Mouse (Mus musculus): ENCODE data around the gene Akt3.

Akt3 gene

DNA sequence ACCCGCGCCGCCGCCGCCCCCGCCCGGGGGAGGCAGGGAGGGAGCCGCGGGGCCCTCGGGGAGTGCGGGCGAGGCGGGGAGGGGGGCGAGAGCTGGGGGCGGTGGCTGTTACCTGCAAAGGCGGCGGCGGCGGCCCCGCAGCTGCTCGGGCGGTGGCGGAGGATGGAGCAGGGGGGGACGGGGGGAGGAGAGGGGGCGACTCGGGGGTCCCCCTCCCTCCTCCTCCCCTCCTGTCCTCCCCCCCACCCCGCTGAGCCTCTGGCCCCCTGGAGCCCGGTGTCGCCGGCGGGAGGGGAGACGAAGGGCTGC lies at the start of gene Akt3:
TSS of gene Akt3 (minus strand) at position 170 of the 309 bp plus-strand sequence.
- no peak for DNase-seq (ENCODE audit: extremely low spot score)

DNA sequence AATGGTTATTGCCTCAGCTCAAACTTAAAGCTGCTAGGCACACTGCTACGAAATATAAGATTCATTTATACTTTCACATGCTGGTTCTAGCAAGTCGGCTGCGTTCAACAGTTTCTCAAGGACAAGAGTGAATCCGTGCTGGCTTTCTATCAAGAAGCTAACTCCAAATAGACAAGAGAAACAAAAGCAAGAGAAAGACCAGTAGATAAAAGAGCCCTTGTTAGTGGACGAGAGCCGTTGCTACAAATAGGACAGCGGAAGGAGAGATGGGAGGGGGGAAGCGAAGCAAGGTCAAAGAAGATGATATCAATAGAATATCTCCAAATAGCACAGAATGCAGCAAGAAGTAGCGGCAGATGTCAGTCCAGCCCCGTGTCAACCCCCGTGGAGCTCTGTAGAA lies 49.5 kb upstream of the Akt3 start:
- DNase-seq (ENCODE audit: extremely low spot score): no peak

DNA sequence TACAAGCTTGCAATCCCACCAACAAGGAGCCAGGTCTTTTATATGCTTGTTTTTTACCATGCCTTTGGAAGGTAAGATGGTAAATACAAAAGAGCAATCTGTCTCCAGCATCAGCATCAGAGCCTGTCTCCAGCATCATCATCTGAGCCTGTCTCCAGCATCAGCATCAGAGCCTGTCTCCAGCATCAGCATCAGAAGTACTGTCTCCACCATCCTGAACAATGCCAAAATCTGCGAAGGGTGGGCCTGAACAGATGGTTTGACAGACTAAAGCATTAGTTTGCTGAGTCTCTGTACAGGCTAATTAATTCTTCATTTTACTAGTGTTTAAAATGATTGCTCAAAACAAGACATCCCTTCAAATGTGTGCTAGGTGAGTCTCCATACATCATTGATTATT lies 40.2 kb upstream of the Akt3 start:
- no peak for DNase-seq (ENCODE audit: extremely low spot score)

- DNase-seq (ENCODE audit: extremely low spot score): no peak
Measured at GRCm38 (mm10) chr1:177286764-177287163, 28.8 kb upstream of the Akt3 start.

DNA sequence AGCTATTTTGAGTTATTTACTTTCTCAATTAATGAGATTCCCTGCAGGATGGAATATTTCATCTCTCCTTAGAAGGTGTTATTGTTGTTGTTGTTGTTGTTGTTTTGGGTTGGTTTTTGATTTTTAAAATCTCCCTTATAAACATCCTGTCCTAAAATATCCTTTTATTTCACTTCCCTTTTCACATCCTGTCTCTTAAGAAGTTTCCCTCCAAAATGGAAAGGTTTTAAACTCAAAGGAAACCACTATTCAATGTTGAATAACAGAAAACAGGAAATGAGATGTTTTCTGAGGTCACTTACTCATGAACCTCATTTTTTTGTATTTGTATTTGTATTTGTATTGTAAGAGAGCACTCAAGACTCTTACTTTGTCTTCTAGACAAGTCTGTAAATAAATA lies 23.9 kb upstream of the Akt3 start:
- no peak for DNase-seq (ENCODE audit: extremely low spot score)

DNA sequence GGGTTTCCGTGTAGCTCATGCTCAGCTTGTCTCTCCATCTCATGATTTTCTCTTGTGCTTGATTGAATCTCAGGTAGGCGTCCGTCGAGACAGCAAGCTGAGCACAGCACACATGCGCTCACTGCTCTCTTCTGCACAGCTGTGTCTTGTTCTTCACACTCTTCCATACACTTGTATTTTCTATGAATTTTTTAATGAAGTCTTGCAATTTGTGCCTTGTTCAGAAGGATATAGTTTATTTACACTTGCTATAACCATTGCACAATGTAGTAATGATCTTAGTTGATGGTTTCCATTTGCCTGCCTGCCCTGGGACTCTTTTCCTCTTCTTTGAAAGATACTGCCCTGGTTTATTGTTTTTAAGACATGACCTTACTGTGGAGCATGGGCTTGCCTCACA lies 19.4 kb upstream of the Akt3 start:
- DNase-seq (ENCODE audit: extremely low spot score): no peak

- no peak for DNase-seq (ENCODE audit: extremely low spot score)
Measured at GRCm38 (mm10) chr1:177267645-177268044, 9.6 kb upstream of the Akt3 start.

- DNase-seq (ENCODE audit: extremely low spot score): no peak
Measured at GRCm38 (mm10) chr1:177262926-177263325, 4.9 kb upstream of the Akt3 start.

DNA sequence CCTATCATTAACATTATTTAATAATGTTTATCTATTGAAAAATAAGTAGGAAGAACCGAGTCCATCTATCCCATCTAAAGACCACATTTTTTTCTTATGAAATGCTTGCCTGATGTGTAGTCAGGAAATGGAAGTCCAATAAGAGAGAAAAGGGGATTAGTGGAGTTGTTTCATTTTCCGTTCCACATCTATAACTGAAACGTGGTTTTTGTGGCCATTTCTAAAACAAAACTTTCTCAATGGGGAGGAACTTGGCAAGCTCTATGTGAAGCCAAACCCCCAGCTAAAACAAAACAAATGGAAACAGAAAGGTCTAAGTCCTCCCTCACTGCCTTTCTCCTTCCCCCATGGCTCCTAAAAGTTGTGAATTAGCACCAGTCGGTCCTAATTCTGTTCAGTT lies 2.8 kb upstream of the Akt3 start:
- no peak for DNase-seq (ENCODE audit: extremely low spot score)

DNA sequence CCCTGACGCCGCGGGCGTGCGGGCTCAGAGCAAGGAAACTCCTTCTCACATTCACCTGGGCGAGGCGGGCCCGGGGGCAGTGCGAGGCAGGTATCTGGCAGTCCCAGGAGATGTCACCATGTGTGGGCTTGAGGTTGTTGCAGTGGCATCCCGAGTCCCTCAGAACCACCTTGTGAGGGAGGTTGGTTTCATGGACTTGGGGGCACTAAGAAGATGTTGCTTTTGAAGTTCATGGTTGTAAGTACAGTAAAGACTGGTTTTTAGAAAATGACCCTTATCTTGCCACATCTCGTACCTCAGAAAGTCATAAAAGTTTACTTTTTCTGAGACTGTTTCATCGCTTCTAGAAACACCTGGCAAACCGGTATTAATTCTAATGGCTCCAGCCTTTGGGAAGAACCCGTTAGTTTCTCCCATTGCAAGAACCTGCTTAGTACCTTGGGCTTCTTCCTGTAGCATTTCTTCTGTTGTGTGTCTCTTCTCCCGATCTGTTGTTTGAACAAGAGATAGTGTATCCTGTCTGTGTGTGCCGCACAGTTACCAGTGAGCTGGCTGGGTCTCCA lies 1.1 kb upstream of the Akt3 start:
- no peak for DNase-seq (ENCODE audit: extremely low spot score)

DNA sequence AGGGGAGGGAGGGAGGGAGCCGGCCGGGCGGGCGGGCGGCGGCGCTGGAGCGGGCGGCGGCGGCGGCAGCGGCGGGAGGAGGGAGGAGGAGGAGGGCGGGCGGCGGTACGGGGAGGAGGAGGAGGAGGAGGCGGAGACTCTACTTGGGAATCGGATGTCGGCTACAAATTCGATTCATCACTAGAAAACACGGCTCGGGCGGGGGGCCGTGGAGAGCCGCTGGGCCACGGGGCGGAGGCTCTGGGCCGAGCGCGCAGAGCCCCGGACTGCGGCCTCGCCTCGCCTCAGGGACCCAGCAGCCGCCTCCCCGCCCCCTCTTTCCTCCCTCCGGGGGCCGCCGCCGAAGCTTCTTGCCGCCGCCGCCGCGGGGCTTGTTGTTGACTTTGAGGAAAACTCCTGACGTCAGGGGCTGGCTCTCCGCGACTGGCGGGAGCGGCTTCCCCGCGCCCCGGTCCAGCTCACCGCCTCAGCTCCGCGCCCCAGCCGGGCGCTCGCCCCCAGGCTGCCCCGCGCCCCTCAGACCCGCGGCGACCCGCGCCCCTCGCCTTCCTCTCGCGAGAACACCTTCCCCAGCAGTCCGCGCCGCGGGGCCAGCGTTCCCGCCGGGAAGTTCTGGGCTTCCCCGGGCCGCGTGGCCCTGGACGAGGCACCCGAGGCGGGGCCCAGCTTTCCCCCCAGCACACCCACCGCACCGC lies 487 bp upstream of the Akt3 start:
- DNase-seq (ENCODE audit: extremely low spot score): peak; percentile 91

- DNase-seq (ENCODE audit: extremely low spot score): peak; percentile 86
Measured at GRCm38 (mm10) chr1:177257178-177258033, 597 bp downstream of the Akt3 start.

- no peak for DNase-seq (ENCODE audit: extremely low spot score)
Measured at GRCm38 (mm10) chr1:177248638-177249037, 9.4 kb downstream of the Akt3 start.

GRCm38 (mm10) chr1:177238368-177238767 lies 19.6 kb downstream of the Akt3 start:
- DNase-seq (ENCODE audit: extremely low spot score): no peak

DNA sequence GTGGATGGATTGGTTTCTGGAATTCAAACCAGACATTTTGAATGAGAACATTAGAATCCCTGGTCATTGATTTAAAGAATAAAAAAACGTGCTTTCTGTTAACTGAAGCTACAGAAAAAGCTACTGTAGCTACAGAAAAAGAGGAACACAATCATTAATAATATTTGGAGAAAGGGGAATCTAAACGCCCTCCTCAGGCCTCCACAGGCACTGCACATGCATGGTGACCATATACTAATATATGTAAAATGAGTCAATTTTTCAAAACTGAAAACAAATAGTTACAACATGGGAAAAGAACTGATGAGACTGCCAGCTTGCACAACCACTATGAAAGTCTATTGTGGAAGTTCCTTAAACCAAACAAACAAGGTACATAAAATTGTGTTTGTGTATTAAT lies 21.3 kb downstream of the Akt3 start:
- no peak for DNase-seq (ENCODE audit: extremely low spot score)

- no peak for DNase-seq (ENCODE audit: extremely low spot score)
Measured at GRCm38 (mm10) chr1:177236249-177236648, 21.8 kb downstream of the Akt3 start.

DNA sequence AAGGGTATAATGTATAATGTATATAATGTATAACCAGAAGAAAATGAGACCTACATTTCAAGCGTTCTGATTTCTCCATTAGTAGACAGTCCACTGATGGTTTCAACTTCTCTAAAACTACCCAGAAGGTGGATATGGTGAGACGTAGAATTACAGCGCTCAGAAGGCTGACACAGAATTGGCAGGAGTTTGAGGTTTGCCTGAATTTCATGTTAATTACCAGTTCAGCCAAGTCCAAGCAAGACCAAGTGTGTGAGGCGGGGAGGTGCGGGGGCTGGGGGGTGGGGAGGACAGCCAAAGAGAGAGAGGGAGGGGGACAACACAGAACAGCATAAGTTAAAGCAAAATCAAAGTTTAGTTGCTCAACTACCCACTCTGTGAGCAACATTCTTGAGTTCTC lies 23.5 kb downstream of the Akt3 start:
- no peak for DNase-seq (ENCODE audit: extremely low spot score)

- DNase-seq (ENCODE audit: extremely low spot score): no peak
Measured at GRCm38 (mm10) chr1:177231122-177231521, 26.9 kb downstream of the Akt3 start.

GRCm38 (mm10) chr1:177198978-177199377 lies 59.0 kb downstream of the Akt3 start:
- DNase-seq (ENCODE audit: extremely low spot score): no peak

DNA sequence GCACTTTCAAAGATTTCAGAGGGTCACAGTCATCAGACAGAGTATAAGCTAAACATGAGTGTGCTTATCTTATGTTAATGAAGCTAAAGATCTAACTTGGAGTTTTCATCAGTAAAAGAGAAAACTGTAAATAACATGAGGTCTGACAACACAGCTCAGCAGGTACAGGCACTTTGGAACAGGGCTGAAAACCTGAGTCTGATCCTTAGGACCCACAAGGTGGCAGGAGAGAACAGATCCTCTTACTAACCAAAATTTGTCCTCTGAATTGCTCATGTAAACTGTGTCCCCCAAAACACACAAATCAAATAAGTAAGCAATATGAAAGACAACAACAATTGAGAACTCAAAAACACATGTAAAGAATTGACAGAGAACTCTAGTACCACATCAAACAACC lies 62.8 kb downstream of the Akt3 start:
- no peak for DNase-seq (ENCODE audit: extremely low spot score)

GRCm38 (mm10) chr1:177194324-177194723 lies 63.7 kb downstream of the Akt3 start:
- no peak for DNase-seq (ENCODE audit: extremely low spot score)

DNA sequence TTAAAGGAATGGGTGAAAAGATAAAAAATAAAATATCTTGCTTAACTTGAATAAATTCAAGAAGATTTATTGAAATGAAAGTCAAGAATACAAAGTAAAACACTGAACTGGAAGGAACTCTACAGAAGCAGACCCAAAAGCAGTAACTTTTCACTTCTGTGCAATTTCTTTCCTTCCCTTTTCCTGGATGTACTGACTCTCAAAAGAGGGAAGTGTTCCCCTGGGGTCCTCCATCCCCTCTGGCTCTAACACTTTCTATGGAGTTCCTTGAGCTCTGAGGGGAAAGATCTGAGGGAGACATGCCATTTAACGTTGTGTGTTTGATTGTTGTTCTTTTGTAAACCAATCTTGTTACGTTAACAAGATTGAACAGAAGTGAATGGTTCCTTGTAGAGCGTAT lies 66.4 kb downstream of the Akt3 start:
- DNase-seq (ENCODE audit: extremely low spot score): no peak

DNA sequence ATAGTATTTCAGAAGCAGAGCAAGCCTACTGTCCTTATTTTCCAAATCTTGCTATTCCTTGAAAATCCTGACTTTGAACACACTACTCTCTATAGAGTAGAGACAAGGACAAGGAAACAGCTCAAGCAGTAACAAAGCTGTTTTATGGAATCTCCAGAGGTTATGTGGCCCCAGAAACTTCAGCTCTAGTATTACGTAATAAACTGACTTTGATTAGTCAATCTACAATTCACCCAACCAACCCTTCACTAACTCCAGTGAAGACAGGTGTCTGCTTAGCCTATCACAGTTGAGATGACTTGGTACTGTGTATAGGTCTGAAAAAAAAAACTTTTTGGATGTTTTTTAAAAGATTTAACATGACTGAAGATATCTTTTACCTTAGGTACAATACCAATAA lies 67.6 kb downstream of the Akt3 start:
- no peak for DNase-seq (ENCODE audit: extremely low spot score)

Data from embryo, embryonic 9.5 days (tissue).